Mouse (Mus musculus) midbrain, embryonic 16.5 days (tissue): ENCODE measurements at regions not wholly inside any gene's neighbourhood (a gene's known extent, or its start where the extent isn't known, plus 50 kb on each side); places are given as distances from the start of the nearest gene placed in this dataset.
A peak's percentile ranks its signal among the peaks of the same experiment; 100 is the strongest.

Experiments used
- ATAC-seq: fragments of 200-750 bp; cut with Nextera tagmentation; 2 replicates; pipeline ENCODE4 v1.8.0; 2017; ENCODE audit warnings: moderate TSS enrichment
- H3K27ac ChIP-seq: fragments of 300-500 bp; sonication (generic); 2 replicates; pipeline ENCODE4 v1.5.1; 2014; ENCODE audit warnings: mild to moderate bottlenecking, low read length, mixed read lengths
- H3K27me3 ChIP-seq: fragments of 300-500 bp; sonication (generic); 2 replicates; pipeline ENCODE4 v1.6.1; 2014; ENCODE audit warnings: low read depth, low read length, mixed read lengths; ENCODE audit not compliant: control insufficient read depth, insufficient read depth
- H3K36me3 ChIP-seq: fragments of 300-500 bp; sonication (generic); 2 replicates; pipeline ENCODE4 v1.6.1; 2014; ENCODE audit warnings: mild to moderate bottlenecking, low read length, moderate library complexity, mixed read lengths; ENCODE audit not compliant: control insufficient read depth, insufficient read depth
- H3K4me1 ChIP-seq: fragments of 300-500 bp; sonication (generic); 2 replicates; pipeline ENCODE4 v1.6.1; 2014; ENCODE audit warnings: mild to moderate bottlenecking, low read length, mixed read lengths; ENCODE audit not compliant: control insufficient read depth, insufficient read depth
- H3K4me2 ChIP-seq: fragments of 300-500 bp; sonication (generic); 2 replicates; pipeline ENCODE4 v1.6.1; 2014; ENCODE audit warnings: mild to moderate bottlenecking, low read length, mixed read lengths
- H3K4me3 ChIP-seq: fragments of 300-500 bp; sonication (generic); 2 replicates; pipeline ENCODE4 v1.5.1; 2014; ENCODE audit warnings: low read depth, mild to moderate bottlenecking, low read length, moderate library complexity, mixed read lengths
- H3K9ac ChIP-seq: fragments of 300-500 bp; sonication (generic); 2 replicates; pipeline ENCODE4 v1.6.1; 2014; ENCODE audit warnings: low read depth, low read length, mixed read lengths
- H3K9me3 ChIP-seq: fragments of 300-500 bp; sonication (generic); replicated peaks from 2 replicates; pipeline ENCODE4 v1.6.1; 2014; ENCODE audit warnings: mild to moderate bottlenecking, low read length, mixed read lengths; ENCODE audit not compliant: control insufficient read depth, poor library complexity, severe bottlenecking
- WGBS: fragments of 180-500 bp; shearing (Covaris S2); extraction: QIAGEN DNeasy Blood & Tissue Kit; methylation state at CpG from one replicate; pipeline ENCODE4 v1.1.7; 2014; 5-methylcytosine and 5-hydroxymethylcytosine counted together

DNA sequence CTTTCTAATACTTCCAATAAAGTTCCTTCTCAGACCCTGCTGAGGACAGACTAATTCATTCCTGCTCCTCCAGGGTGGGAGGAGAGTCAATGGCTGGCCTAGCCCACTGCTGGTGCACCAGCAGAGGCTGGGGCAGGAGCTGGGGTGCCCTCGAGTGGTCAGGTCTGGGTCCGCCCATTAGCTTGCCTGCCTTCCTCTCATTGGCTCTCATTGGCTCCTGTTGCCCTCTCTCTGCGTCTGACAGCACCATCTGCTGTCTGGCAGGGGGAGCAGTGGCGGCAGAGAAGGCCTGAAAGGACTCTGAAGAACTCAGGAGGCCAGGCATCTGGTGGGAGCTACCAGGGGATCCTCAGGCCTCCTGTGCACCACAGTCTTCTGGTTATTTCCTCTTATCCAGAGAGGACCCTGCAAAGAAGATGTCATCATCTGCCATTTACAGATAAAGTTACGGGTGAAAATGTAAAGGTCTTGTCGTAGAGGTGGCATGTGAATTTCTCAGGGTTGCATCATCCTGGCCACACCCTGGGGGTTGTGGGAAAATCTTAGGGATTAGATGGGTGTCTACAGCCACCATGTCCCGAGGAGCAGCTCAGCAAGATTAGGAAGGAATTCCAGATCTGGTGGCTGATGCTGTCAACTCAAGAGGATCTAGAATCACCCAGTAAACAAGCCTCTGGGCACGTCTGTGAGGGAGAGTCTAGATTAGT is 66.6 kb upstream of the Gli2 start:
- H3K9ac ChIP-seq: no peak overlapping the region
- no peak overlapping the region for H3K4me3 ChIP-seq
- H3K4me2 ChIP-seq: no peak overlapping the region
- H3K36me3 ChIP-seq: no peaks in the 10 kb centered on the region
- no peaks in the 10 kb centered on the region for H3K9me3 ChIP-seq
- no peaks in the 10 kb centered on the region for H3K27me3 ChIP-seq
- H3K27ac ChIP-seq: no peak overlapping the region
- no peaks in the 10 kb centered on the region for H3K4me1 ChIP-seq
- 46% methylated on average over 8 of the region's 8 CpGs for WGBS
- ATAC-seq: no peak

DNA sequence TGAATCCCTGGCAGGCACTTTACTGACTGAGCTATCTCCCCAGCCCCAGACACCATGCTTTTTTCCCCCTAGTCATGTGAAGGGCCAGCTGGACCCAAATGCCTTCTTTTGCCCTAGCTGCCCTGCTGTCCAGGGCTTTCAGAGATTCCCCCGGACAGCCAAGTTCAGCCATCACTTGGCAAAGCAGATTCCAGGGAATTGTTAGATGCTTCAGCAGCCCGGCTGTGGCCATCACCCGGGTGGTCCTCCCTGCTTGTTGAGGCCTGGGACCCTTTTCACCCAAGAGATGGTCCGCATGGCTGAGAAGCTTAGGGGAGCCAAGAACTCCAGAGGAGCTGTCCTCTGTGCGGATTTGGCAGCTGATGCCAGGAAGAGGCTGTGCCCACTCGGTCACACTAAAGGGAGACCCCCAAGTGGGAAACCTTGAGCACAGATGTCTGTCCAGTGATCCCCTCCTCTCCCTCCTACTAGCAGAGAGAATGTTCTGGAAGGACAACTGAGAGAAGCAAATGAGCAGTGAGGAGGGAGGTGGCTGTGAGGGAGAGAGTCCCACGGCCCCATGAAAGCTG is 61.8 kb upstream of the Gli2 start:
- Histone ChIP-seq H3K36me3 (no peaks in the 10 kb centered on the region), H3K4me3 (no peak overlapping the region), H3K4me1 (no peaks in the 10 kb centered on the region), H3K4me2 (no peak overlapping the region), H3K27ac (no peak overlapping the region), H3K27me3 (no peaks in the 10 kb centered on the region), H3K9me3 (no peaks in the 10 kb centered on the region), H3K9ac (no peak overlapping the region)
- ATAC-seq: no peak
- WGBS: 85% methylated on average over 7 of the region's 7 CpGs

DNA sequence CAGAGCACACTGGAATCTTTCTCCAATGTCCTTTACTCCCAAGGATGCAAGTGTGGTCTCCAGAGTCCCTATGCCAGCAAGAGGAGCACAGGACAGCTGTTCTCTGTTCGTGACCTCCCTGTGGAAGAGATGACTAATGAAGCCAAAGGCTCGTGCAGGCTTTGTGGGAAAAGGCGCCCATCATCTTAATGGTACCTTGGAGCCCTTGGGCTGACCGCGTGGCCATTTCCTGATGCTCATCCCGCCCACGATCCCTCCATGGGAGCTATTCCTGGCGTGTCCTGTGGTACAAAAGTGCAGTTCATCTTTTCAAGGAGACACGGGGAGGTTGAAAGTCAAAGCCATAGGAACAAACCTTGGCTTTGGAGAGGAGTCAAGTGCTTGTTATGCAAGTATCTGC is 55.2 kb upstream of the Gli2 start:
- H3K4me1 ChIP-seq: no peaks in the 10 kb centered on the region; the same call in 1 of the 2 replicates
- ATAC-seq: no peak
- WGBS: 90% methylated on average over 9 of the region's 9 CpGs

DNA sequence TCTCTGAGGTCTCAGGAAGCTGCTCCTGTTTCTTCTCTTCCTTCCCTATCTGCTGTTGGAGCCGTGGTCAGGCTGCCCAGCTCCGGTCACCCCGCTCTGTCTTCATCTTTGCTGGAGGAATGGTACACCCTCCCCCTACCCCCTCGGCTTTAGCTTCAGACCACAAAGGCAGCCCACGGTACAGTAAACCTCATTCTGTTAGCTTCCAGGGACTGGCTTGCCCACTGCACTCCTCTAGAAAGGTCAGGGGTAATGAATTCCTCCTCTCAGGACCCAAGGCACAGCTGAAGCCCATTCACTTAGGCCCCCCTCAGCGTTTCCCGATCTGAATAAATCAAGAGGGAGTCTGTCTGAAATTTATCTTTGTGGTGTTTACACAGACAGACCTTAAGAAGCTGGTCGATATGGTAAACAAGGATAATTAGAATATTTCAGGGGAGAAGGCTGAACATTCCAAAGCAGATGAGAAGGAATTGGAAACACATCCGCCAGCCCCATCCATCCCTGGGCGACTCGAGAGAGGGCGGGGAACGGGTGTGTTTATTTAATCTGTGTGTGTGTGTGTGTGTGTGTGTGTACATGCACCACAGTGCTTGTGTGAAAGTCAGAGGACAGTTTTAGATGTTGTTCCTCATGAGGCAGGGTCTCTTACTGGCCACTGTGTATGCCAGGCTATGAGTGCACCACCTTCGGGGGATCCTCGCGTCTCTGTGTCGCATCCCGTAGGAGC is 53.0 kb upstream of the Gli2 start:
- ATAC-seq: 0 out of 2 replicates have a peak, but pooled peaks have one; percentile 51
- H3K27ac ChIP-seq: no peak overlapping the region

More for the DNA sequence above, 55.2 kb upstream of the Gli2 start:
- Histone ChIP-seq H3K27me3 (no peaks in the 10 kb centered on the region), H3K36me3 (no peaks in the 10 kb centered on the region), H3K4me3 (no peak overlapping the region), H3K9ac (no peak overlapping the region), H3K4me2 (no peak overlapping the region), H3K27ac (no peak overlapping the region), H3K9me3 (no peaks in the 10 kb centered on the region)

More for the DNA sequence above, 53.0 kb upstream of the Gli2 start:
- Histone ChIP-seq H3K36me3 (no peaks in the 10 kb centered on the region), H3K9me3 (no peaks in the 10 kb centered on the region), H3K27me3 (no peaks in the 10 kb centered on the region), H3K4me3 (no peak overlapping the region), H3K4me1 (no peaks in the 10 kb centered on the region; the same call in 1 of the 2 replicates), H3K4me2 (no peak overlapping the region), H3K9ac (no peak overlapping the region)
- WGBS: 68% methylated on average over 18 of the region's 18 CpGs
